Mouse (Mus musculus): ENCODE results near the gene Lypd3. TPM values are rescaled to one million over a fixed set of nuclear protein-coding genes. Genes with fewer than 3 reads are reported as not detected.
"Not testable (repeated sequence)": the region's sequence is repeated elsewhere in the genome, so short reads cannot be mapped to it uniquely, and the experiment has no call there.

The Lypd3 gene
- total RNA-seq, 2 experiments from 2014 or later, result 0.36 to 0.92 TPM

- no peak for DNase-seq
Measured at GRCm38 (mm10) chr7:24612308-24612910, 23.9 kb upstream of the Lypd3 start.

- DNase-seq, result no peak
Measured at GRCm38 (mm10) chr7:24614816-24615215, 21.5 kb upstream of the Lypd3 start.

- no peak for DNase-seq
Measured at GRCm38 (mm10) chr7:24617763-24618162, 18.6 kb upstream of the Lypd3 start.

- DNase-seq, result not testable (repeated sequence)
Measured at GRCm38 (mm10) chr7:24618374-24618773, 18.0 kb upstream of the Lypd3 start.

- no peak for DNase-seq
Measured at GRCm38 (mm10) chr7:24619671-24620397, 16.5 kb upstream of the Lypd3 start.

GRCm38 (mm10) chr7:24621193-24621592 lies 15.2 kb upstream of the Lypd3 start:
- no peak for DNase-seq

- DNase-seq, result no peak
Measured at GRCm38 (mm10) chr7:24622967-24623366, 13.4 kb upstream of the Lypd3 start.

GRCm38 (mm10) chr7:24628685-24629610 lies 7.4 kb upstream of the Lypd3 start:
- DNase-seq, result peak; percentile 92 to 94

- DNase-seq, result peak; percentile 54 to 61
Measured at GRCm38 (mm10) chr7:24629672-24630071, 6.7 kb upstream of the Lypd3 start.

GRCm38 (mm10) chr7:24630116-24630880 lies 6.1 kb upstream of the Lypd3 start:
- DNase-seq, result no peak

GRCm38 (mm10) chr7:24637046-24637445 lies 696 bp downstream of the Lypd3 start:
- DNase-seq, result no peak

- DNase-seq, result peak; percentile 38 to 61
Measured at GRCm38 (mm10) chr7:24638026-24638856, 1.9 kb downstream of the Lypd3 start.

GRCm38 (mm10) chr7:24640450-24640849 lies 4.1 kb downstream of the Lypd3 start:
- DNase-seq, result no peak

- DNase-seq, result peak; percentile 71 to 79
Measured at GRCm38 (mm10) chr7:24642491-24642890, 6.1 kb downstream of the Lypd3 start.

- no peak for DNase-seq
Measured at GRCm38 (mm10) chr7:24644492-24644891, 8.1 kb downstream of the Lypd3 start.

GRCm38 (mm10) chr7:24644996-24645395 lies 8.6 kb downstream of the Lypd3 start:
- DNase-seq, result no peak

- DNase-seq, result no peak
Measured at GRCm38 (mm10) chr7:24646486-24646885, 10.1 kb downstream of the Lypd3 start.

- peak; percentile 75 to 76 for DNase-seq
Measured at GRCm38 (mm10) chr7:24653681-24654080, 17.3 kb downstream of the Lypd3 start.

- DNase-seq, result peak; percentile 14 to 20
Measured at GRCm38 (mm10) chr7:24659737-24660357, 23.5 kb downstream of the Lypd3 start.

GRCm38 (mm10) chr7:24661118-24661904 lies 25.0 kb downstream of the Lypd3 start:
- DNase-seq, result no peak

Measured in adrenal gland, postnatal 36 days (tissue).